Mouse (Mus musculus): ENCODE data around the gene Olfr972. TPM values are rescaled to one million over a fixed set of nuclear protein-coding genes. Genes with fewer than 3 reads are reported as not detected.
"Not testable (repeated sequence)": the region's sequence is repeated elsewhere in the genome, so short reads cannot be mapped to it uniquely, and the experiment has no call there.

Olfr972 gene
- not detected in 2 replicates for polyA plus RNA-seq (2014; fragmentation: Nextera tagmentation; extraction: Ambion mirVana)

GRCm38 (mm10) chr9:39866122-39866521, at the start of gene Olfr972:
Olfr972 (plus strand) TSS chr9:39866422.
- H3K9ac ChIP-seq (ENCODE audit: low read depth, low read length): no peak within 1 kb of the TSS
- no peaks in the 10 kb centered on the region for H3K27me3 ChIP-seq (ENCODE audit: control insufficient read depth, insufficient read depth, low read length)
- no peaks in the 10 kb centered on the region for H3K36me3 ChIP-seq (ENCODE audit: control insufficient read depth, insufficient read depth, low read length)
- no peak within 1 kb of the TSS for H3K4me2 ChIP-seq
- no peak within 1 kb of the TSS for H3K4me3 ChIP-seq (ENCODE audit: low read depth, low read length)
- H3K9me3 ChIP-seq (replicated peaks; ENCODE audit: control insufficient read depth, low read length): no peaks in the 10 kb centered on the region
- H3K4me1 ChIP-seq (ENCODE audit: control insufficient read depth, insufficient read depth, low read length): no peaks in the 10 kb centered on the region
- no peak within 1 kb of the TSS for H3K27ac ChIP-seq (ENCODE audit: low read depth, low read length)
- ATAC-seq (replicated peaks; ENCODE audit: insufficient number of reproducible peaks, low FRiP score, low TSS enrichment): no peak
- 63% methylated on average over 2 of the region's 2 CpGs for WGBS (ENCODE audit: insufficient replicate concordance)

GRCm38 (mm10) chr9:39836576-39836975, 29.6 kb upstream of the Olfr972 start, which contains the start of gene Olfr971:
Olfr971 (plus strand) TSS chr9:39836876.
- H3K27ac ChIP-seq (ENCODE audit: low read depth, low read length): not testable (repeated sequence)
- 83% methylated on average over 1 of the region's 2 CpGs for WGBS (ENCODE audit: insufficient replicate concordance)

DNA sequence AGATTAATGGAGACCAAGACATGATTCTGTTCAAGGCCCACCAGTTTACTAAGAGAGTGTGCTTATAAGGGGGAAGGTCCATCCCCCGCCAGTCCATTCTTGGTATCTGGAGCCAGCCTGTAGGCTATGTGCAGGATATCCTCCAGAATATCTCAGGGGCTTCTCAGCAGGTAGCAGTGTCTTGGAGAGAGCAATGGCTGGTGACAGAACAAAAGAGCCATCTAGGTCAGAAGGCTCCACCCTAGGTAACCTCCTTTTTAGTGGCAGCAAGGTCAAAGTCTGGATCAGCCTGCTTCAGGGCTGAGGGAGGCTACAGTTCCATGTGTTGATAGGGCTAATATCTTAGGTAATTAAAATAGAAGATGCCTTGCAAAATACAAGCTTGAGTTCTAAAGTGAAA, 5.8 kb downstream of the Olfr972 start:
- not testable (repeated sequence) for H3K9ac ChIP-seq (ENCODE audit: low read depth, low read length); H3K27me3 ChIP-seq (ENCODE audit: control insufficient read depth, insufficient read depth, low read length); H3K36me3 ChIP-seq (ENCODE audit: control insufficient read depth, insufficient read depth, low read length); H3K4me3 ChIP-seq (ENCODE audit: low read depth, low read length); H3K4me1 ChIP-seq (ENCODE audit: control insufficient read depth, insufficient read depth, low read length); H3K27ac ChIP-seq (ENCODE audit: low read depth, low read length); ATAC-seq (replicated peaks; ENCODE audit: insufficient number of reproducible peaks, low FRiP score, low TSS enrichment); H3K9me3 ChIP-seq (replicated peaks; ENCODE audit: control insufficient read depth, low read length); H3K4me2 ChIP-seq
- 68% methylated on average over 1 of the region's 1 CpGs for WGBS (ENCODE audit: insufficient replicate concordance)

More at GRCm38 (mm10) chr9:39836576-39836975, 29.6 kb upstream of the Olfr972 start, which contains the start of gene Olfr971:
- not testable (repeated sequence) for H3K9me3 ChIP-seq (replicated peaks; ENCODE audit: control insufficient read depth, low read length); H3K36me3 ChIP-seq (ENCODE audit: control insufficient read depth, insufficient read depth, low read length); ATAC-seq (replicated peaks; ENCODE audit: insufficient number of reproducible peaks, low FRiP score, low TSS enrichment); H3K9ac ChIP-seq (ENCODE audit: low read depth, low read length); H3K4me3 ChIP-seq (ENCODE audit: low read depth, low read length); H3K4me2 ChIP-seq; H3K4me1 ChIP-seq (ENCODE audit: control insufficient read depth, insufficient read depth, low read length); H3K27me3 ChIP-seq (ENCODE audit: control insufficient read depth, insufficient read depth, low read length)

DNA sequence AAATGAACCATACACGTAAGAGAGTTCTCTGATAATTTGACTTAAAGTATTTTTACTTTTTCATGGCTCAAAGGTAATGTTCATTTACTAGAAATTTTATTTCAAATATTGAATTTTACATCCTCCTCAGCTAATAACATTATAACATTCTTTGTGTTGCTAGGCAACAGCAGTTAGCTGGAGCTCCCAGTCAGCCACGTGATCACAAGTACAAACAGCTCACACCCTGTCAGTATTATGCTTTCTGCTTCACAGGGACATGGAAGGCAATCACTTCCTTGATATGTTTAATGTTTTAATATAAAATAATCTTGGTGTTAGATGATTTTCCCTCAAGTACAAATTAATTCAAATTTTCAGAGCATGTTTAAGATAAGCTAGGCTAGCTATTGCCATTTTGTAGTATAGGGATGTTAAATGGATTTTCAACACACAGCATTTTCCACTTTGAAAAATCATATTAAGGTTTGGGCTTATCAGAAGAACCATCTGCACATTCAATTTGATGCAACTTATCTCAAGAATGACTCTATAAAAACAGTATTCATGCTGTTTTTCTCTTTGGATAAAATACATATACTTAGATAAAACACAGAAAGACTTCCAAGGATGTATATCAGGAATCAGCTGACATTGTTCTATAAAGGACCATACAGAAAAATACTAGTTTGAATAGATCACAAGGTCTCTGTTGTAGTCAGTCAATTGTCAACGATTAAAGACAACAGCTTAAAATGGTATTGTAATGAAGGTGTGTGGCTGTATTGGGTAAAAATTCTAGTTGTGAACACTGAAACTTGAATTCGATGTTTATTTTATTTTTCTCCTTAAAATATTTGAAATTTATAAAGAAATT, 11.5 kb downstream of the Olfr972 start:
- ATAC-seq (replicated peaks; ENCODE audit: insufficient number of reproducible peaks, low FRiP score, low TSS enrichment); H3K4me1 ChIP-seq (ENCODE audit: control insufficient read depth, insufficient read depth, low read length); H3K27me3 ChIP-seq (ENCODE audit: control insufficient read depth, insufficient read depth, low read length); H3K9ac ChIP-seq (ENCODE audit: low read depth, low read length); H3K27ac ChIP-seq (ENCODE audit: low read depth, low read length); H3K36me3 ChIP-seq (ENCODE audit: control insufficient read depth, insufficient read depth, low read length); H3K9me3 ChIP-seq (replicated peaks; ENCODE audit: control insufficient read depth, low read length); H3K4me2 ChIP-seq; H3K4me3 ChIP-seq (ENCODE audit: low read depth, low read length): not testable (repeated sequence)
- no CpG with 5 or more reads among the region's 4 CpGs for WGBS (ENCODE audit: insufficient replicate concordance)

DNA sequence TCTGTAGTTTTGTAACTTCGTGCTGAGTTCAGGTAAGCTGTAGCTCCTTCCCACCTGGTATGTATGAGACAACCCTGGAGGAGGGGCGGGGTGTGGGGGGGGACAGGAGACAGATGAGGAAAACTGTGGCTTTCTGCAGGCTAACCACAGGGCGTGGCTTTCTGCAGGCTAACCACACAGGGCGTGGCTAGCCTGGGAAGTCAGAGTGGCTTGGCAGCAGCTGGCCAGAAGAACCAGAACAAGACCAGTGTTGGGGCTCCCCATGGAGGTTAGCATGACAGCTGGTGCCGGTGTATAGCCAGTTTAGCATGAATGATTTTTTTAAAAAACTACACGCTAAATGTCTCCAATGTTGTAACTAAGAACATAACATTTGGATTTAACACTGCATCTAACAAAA, 38.9 kb downstream of the Olfr972 start:
- Histone ChIP-seq H3K27ac (ENCODE audit: low read depth, low read length) (no peak overlapping the region), H3K4me3 (ENCODE audit: low read depth, low read length) (no peak overlapping the region), H3K4me1 (ENCODE audit: control insufficient read depth, insufficient read depth, low read length) (no peaks in the 10 kb centered on the region), H3K9me3 (replicated peaks; ENCODE audit: control insufficient read depth, low read length) (no peaks in the 10 kb centered on the region), H3K36me3 (ENCODE audit: control insufficient read depth, insufficient read depth, low read length) (no peaks in the 10 kb centered on the region), H3K27me3 (ENCODE audit: control insufficient read depth, insufficient read depth, low read length) (no peaks in the 10 kb centered on the region), H3K4me2 (no peak overlapping the region), H3K9ac (ENCODE audit: low read depth, low read length) (no peak overlapping the region)
- WGBS (ENCODE audit: insufficient replicate concordance): 70% methylated on average over 6 of the region's 6 CpGs
- no peak for ATAC-seq (replicated peaks; ENCODE audit: insufficient number of reproducible peaks, low FRiP score, low TSS enrichment)

DNA sequence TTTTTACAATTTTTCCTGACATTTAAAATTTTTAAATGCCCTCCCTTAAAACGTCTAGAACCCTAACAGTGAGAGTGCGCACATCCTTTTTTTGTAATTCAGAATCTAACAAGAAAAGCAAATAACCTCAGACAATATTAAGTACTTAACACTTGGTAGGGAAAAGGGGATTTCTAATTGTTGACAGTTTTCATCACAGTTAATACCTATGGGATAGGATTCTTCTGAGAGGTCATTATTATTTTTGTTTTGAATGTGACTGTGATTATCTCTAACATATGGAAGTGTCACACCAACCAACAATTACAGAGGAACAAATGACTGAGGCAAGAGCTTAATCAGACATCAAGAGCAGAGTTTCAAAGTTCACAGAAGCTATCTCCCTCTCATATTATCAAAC, 40.8 kb downstream of the Olfr972 start, which contains the start of gene Olfr229:
TSS of gene Olfr229 (plus strand) at position 301 of the 400 bp plus-strand sequence.
- Histone ChIP-seq H3K9ac (ENCODE audit: low read depth, low read length) (no peak within 1 kb of the TSS), H3K4me3 (ENCODE audit: low read depth, low read length) (no peak within 1 kb of the TSS), H3K27ac (ENCODE audit: low read depth, low read length) (no peak within 1 kb of the TSS), H3K9me3 (replicated peaks; ENCODE audit: control insufficient read depth, low read length) (no peaks in the 10 kb centered on the region), H3K27me3 (ENCODE audit: control insufficient read depth, insufficient read depth, low read length) (no peaks in the 10 kb centered on the region), H3K36me3 (ENCODE audit: control insufficient read depth, insufficient read depth, low read length) (no peaks in the 10 kb centered on the region), H3K4me1 (ENCODE audit: control insufficient read depth, insufficient read depth, low read length) (no peaks in the 10 kb centered on the region), H3K4me2 (no peak within 1 kb of the TSS)
- no peak for ATAC-seq (replicated peaks; ENCODE audit: insufficient number of reproducible peaks, low FRiP score, low TSS enrichment)
- WGBS (ENCODE audit: insufficient replicate concordance): 65% methylated on average over 2 of the region's 2 CpGs

DNA sequence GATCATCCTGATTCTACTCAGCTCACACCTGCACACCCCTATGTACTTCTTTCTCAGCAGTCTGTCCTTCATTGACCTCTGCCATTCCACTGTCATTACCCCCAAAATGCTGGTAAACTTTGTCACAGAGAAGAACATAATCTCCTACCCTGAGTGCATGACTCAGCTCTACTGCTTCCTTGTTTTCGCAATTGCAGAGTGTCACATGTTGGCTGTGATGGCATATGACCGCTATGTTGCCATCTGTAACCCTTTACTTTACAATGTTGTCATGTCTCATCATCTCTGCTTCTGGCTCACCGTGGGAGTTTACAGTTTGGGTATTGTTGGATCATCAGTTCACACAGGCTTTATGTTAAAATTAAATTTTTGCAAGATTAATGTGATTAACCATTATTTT, 43.7 kb downstream of the Olfr972 start:
- Histone ChIP-seq H3K27me3 (ENCODE audit: control insufficient read depth, insufficient read depth, low read length) (no peaks in the 10 kb centered on the region), H3K27ac (ENCODE audit: low read depth, low read length) (no peak overlapping the region), H3K4me1 (ENCODE audit: control insufficient read depth, insufficient read depth, low read length) (no peaks in the 10 kb centered on the region), H3K4me2 (no peak overlapping the region), H3K9me3 (replicated peaks; ENCODE audit: control insufficient read depth, low read length) (no peaks in the 10 kb centered on the region), H3K9ac (ENCODE audit: low read depth, low read length) (no peak overlapping the region), H3K4me3 (ENCODE audit: low read depth, low read length) (no peak overlapping the region), H3K36me3 (ENCODE audit: control insufficient read depth, insufficient read depth, low read length) (no peaks in the 10 kb centered on the region)
- ATAC-seq (replicated peaks; ENCODE audit: insufficient number of reproducible peaks, low FRiP score, low TSS enrichment): no peak
- 66% methylated on average over 3 of the region's 3 CpGs for WGBS (ENCODE audit: insufficient replicate concordance)
